Mouse (Mus musculus) CH12.LX (cell line): ENCODE results near the gene Kif19a. TPM values are rescaled to one million over a fixed set of nuclear protein-coding genes. Genes with fewer than 3 reads are reported as not detected.

Source experiments
- DNase-seq: peaks from one replicate; pipeline ENCODE4 v3.0.0-alpha.2; 2013; ENCODE audit errors: extremely low read depth
- H3K27ac ChIP-seq: 2 replicates; pipeline ENCODE4 v1.5.1; 2012; ENCODE audit warnings: low read depth, mild to moderate bottlenecking, control low read depth, moderate library complexity; ENCODE audit not compliant: insufficient read depth
- H3K27me3 ChIP-seq: replicated peaks from 2 replicates; pipeline ENCODE3; 2012; ENCODE audit warnings: inconsistent platforms
- H3K36me3 ChIP-seq, 2 experiments: replicated peaks in 1 of 2; 2 replicates each; pipeline versions ENCODE3 to v1.6.1; 2012; ENCODE audit warnings: inconsistent platforms in 1 of 2, low read length in 1 of 2, mild to moderate bottlenecking in 1 of 2, mixed read lengths in 1 of 2, moderate library complexity in 1 of 2; ENCODE audit not compliant: control insufficient read depth in 1 of 2, insufficient read depth in 1 of 2
- H3K4me1 ChIP-seq, 2 experiments: 2 replicates each; pipeline ENCODE4 v1.6.1; 2012; ENCODE audit warnings: inconsistent platforms in 1 of 2, moderate library complexity in 1 of 2; ENCODE audit not compliant: insufficient read depth in 2 of 2, control insufficient read depth in 1 of 2
- H3K4me2 ChIP-seq: 2 replicates; pipeline ENCODE4 v1.6.1; 2012; ENCODE audit warnings: low read depth, mild to moderate bottlenecking, control low read depth; ENCODE audit not compliant: poor library complexity, insufficient read depth, severe bottlenecking
- H3K4me3 ChIP-seq, 3 experiments: fragments of 150-350 bp in 1 of 3; sonication (generic) in 1 of 3; replicated peaks in 1 of 3; 2 replicates each; pipeline versions ENCODE3 to v1.5.1; 2011 to 2012; ENCODE audit warnings: low read depth in 2 of 3, low read length in 2 of 3, mild to moderate bottlenecking in 2 of 3, moderate library complexity in 2 of 3, control low read depth in 1 of 3, improper control_type of control experiment in 1 of 3, inconsistent platforms in 1 of 3, mixed read lengths in 1 of 3; ENCODE audit not compliant: poor library complexity in 1 of 3
- H3K79me2 ChIP-seq: replicated peaks from 2 replicates; pipeline ENCODE4 v1.6.1; 2012; ENCODE audit warnings: mild to moderate bottlenecking, moderate library complexity; ENCODE audit not compliant: control insufficient read depth, poor library complexity, insufficient read depth, severe bottlenecking; ENCODE audit errors: extremely low read depth
- H3K9ac ChIP-seq: 2 replicates; pipeline ENCODE4 v1.6.1; 2012; ENCODE audit warnings: low read depth, mild to moderate bottlenecking, control low read depth, moderate library complexity; ENCODE audit not compliant: insufficient read depth
- H3K9me3 ChIP-seq: replicated peaks from 2 replicates; pipeline ENCODE3; 2012; ENCODE audit warnings: low read length, inconsistent platforms, mixed read lengths
- CHD2 ChIP-seq: IDR thresholded peaks from 2 replicates; pipeline ENCODE4 v1.6.1; 2011; ENCODE audit warnings: low read length, improper control_type of control experiment
- E2F4 ChIP-seq: IDR thresholded peaks from 2 replicates; pipeline ENCODE4 v1.6.1; 2011; ENCODE audit warnings: low read depth, low read length, improper control_type of control experiment; ENCODE audit not compliant: insufficient replicate concordance
- ETS1 ChIP-seq: conservative IDR thresholded peaks from 2 replicates; pipeline ENCODE4 v1.6.1; 2012; ENCODE audit warnings: low read depth, mild to moderate bottlenecking, inconsistent platforms, low read length, improper control_type of control experiment, moderate library complexity
- HCFC1 ChIP-seq: IDR thresholded peaks from 2 replicates; pipeline ENCODE4 v1.6.1; 2012; ENCODE audit warnings: low read depth, mild to moderate bottlenecking, inconsistent platforms, low read length, improper control_type of control experiment
- IRF4 ChIP-seq: IDR thresholded peaks from 2 replicates; pipeline ENCODE4 v1.6.1; 2014; ENCODE audit warnings: low read depth, mild to moderate bottlenecking, inconsistent platforms, low read length, improper control_type of control experiment
- JUND ChIP-seq: conservative IDR thresholded peaks from 2 replicates; pipeline ENCODE4 v1.6.1; 2011; ENCODE audit warnings: low read depth, low read length, improper control_type of control experiment
- KAT2A ChIP-seq: IDR thresholded peaks from 2 replicates; pipeline ENCODE4 v1.6.1; 2012; ENCODE audit warnings: low read length, improper control_type of control experiment, inconsistent platforms; ENCODE audit not compliant: insufficient replicate concordance
- MAFK ChIP-seq: IDR thresholded peaks from 2 replicates; pipeline ENCODE4 v1.6.1; 2011; ENCODE audit warnings: low read length, improper control_type of control experiment; ENCODE audit not compliant: insufficient replicate concordance
- NRF1 ChIP-seq: IDR thresholded peaks from 2 replicates; pipeline ENCODE4 v1.6.1; 2014; ENCODE audit warnings: low read depth, mild to moderate bottlenecking, inconsistent platforms, low read length, improper control_type of control experiment, moderate library complexity
- PAX5 ChIP-seq: IDR thresholded peaks from 2 replicates; pipeline ENCODE4 v1.6.1; 2012; ENCODE audit warnings: low read length, inconsistent platforms, mixed read lengths
- RAD21 ChIP-seq: IDR thresholded peaks from 2 replicates; pipeline ENCODE4 v1.6.1; 2011; ENCODE audit warnings: low read depth, mild to moderate bottlenecking, low read length, improper control_type of control experiment, moderate library complexity
- RCOR1 ChIP-seq: conservative IDR thresholded peaks from 2 replicates; pipeline ENCODE4 v1.6.1; 2012; ENCODE audit warnings: low read depth, mild to moderate bottlenecking, inconsistent platforms, low read length, improper control_type of control experiment
- SIN3A ChIP-seq: IDR thresholded peaks from 2 replicates; pipeline ENCODE4 v1.6.1; 2012; ENCODE audit warnings: low read length, improper control_type of control experiment, inconsistent platforms
- SMC3 ChIP-seq: IDR thresholded peaks from 2 replicates; pipeline ENCODE4 v1.6.1; 2011; ENCODE audit warnings: low read depth, low read length, improper control_type of control experiment
- TCF12 ChIP-seq: IDR thresholded peaks from 2 replicates; pipeline ENCODE4 v1.6.1; 2014; ENCODE audit warnings: low read depth, mild to moderate bottlenecking, inconsistent platforms, low read length, improper control_type of control experiment
- USF1 ChIP-seq: IDR thresholded peaks from 2 replicates; pipeline ENCODE4 v1.6.1; 2014; ENCODE audit warnings: low read depth, mild to moderate bottlenecking, inconsistent platforms, low read length, improper control_type of control experiment
- USF2 ChIP-seq: conservative IDR thresholded peaks from 2 replicates; pipeline ENCODE4 v1.6.1; 2011; ENCODE audit warnings: low read depth, low read length, improper control_type of control experiment
- ZMIZ1 ChIP-seq: IDR thresholded peaks from 2 replicates; pipeline ENCODE4 v1.6.1; 2012; ENCODE audit warnings: low read depth, mild to moderate bottlenecking, inconsistent platforms, low read length, improper control_type of control experiment
- ZNF384 ChIP-seq: IDR thresholded peaks from 2 replicates; pipeline ENCODE4 v1.6.1; 2012; ENCODE audit warnings: low read depth, low read length, improper control_type of control experiment, inconsistent platforms
- dilution Hi-C: fragments of 300-500 bp; cut with MboI; formaldehyde crosslinking; loops from 2 replicates; pipeline ENCODE4 v1.14.3; 2020; ENCODE audit warnings: low sequenced_read_pairs; ENCODE audit not compliant: extremely low pct_unique_long_range_greater_than_20kb, extremely low pct_ligation_motif_present
- in situ Hi-C: fragments of 300-500 bp; cut with MboI; formaldehyde crosslinking; loops from 3 replicates; pipeline ENCODE4 v1.14.3; 2019; ENCODE audit warnings: low sequenced_read_pairs, low pct_ligation_motif_present, low pct_unique_long_range_greater_than_20kb, mixed read lengths
- polyA plus RNA-seq: library from polyadenylated mRNA; unstranded; fragments of >175 nt; gene quantifications from 2 replicates; pipeline ENCODE4 v1.2.1, GENCODE M21; 2012; ENCODE audit warnings: low read depth; ENCODE audit not compliant: insufficient read length
- total RNA-seq, 2 experiments: library from RNA; depleted of rRNA; stranded (reverse); fragments of 300-350 nt in 1 of 2; fragments of >200 nt in 1 of 2; gene quantifications; 2 replicates each; pipeline ENCODE4 v1.2.3; 2012 to 2014

Gene Kif19a
- total and polyA plus RNA-seq, 3 experiments, result 1.4 to 8.2 (median 1.9) TPM

DNA sequence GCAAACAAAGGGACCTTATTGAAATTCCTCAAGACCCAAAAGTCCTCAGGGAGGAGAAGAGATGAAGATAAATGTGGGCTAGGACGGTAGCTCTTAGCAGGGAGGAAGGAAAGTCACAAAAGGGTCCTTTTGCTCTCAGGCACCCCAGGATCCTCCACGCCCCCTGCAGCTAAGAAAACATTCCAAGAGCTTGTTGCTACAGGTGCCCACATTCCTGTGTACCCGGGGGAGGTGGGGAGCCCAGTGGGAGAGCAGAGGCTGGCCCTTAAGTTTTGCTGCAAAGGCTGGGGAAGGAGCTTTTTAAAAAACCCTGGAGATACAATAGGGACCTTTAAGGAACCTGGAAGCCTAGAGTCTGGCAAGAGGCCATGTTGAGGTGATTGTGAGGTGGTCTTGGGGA lies 55.3 kb downstream of the Kif19a start:
- in situ Hi-C loops, result no loop called here
- no peak for DNase-seq
- Histone ChIP-seq H3K36me3 (peaks cover 0 to 2% of the 10 kb centered on the region in 2 experiments), H3K4me1 (peaks cover 3 to 34% of the 10 kb centered on the region in 2 experiments; a peak in 3 of 4 replicates), H3K9ac (no peak overlapping the region), H3K79me2 (no peaks in the 10 kb centered on the region), H3K4me2 (no peak overlapping the region), H3K9me3 (no peaks in the 10 kb centered on the region)
- TF ChIP-seq CHD2 (no peak), RCOR1 (no peak)
- TF ChIP-seq, all 38 proteins: peak for 0
- Histone ChIP-seq H3K27ac (no peak overlapping the region), H3K27me3 (peaks cover 17% of the 10 kb centered on the region), H3K4me3 (no peak overlapping the region)
- dilution Hi-C loops, result no loop called here

DNA sequence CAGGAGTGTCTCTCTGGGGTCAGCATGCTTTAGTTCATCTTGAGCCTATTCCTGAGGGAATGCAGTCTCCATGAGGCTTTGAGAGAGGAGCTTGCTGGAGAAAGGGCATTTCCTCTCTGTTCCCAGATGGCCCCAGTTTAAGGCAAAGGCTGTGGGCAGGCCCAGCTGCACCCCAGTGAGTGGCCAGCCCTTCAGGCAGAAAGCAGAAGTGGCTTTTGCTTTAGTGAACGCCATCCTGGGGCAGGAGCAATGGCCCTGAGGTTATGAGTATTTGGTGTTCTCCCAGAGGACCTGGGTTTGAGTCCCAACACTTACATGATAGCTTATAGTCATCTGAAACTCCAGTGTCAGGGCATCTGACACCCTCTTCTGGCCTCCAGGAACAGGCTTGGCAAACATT lies 56.1 kb downstream of the Kif19a start:
- Histone ChIP-seq H3K9me3 (no peaks in the 10 kb centered on the region), H3K4me2 (no peak overlapping the region), H3K79me2 (no peaks in the 10 kb centered on the region)
- no peak for TF ChIP-seq KAT2A
- no peak for TF ChIP-seq NRF1
- TF ChIP-seq JUND, result no peak
- no peak for TF ChIP-seq TCF12
- TF ChIP-seq CHD2, result no peak
- no peak for TF ChIP-seq ZMIZ1
- TF ChIP-seq SIN3A, result no peak
- TF ChIP-seq HCFC1, result no peak
- no peak for TF ChIP-seq RAD21
- TF ChIP-seq SMC3, result no peak
- no peak for TF ChIP-seq ZNF384
- no peak for TF ChIP-seq USF2
- TF ChIP-seq E2F4, result no peak
- TF ChIP-seq PAX5, result no peak
- no peak for TF ChIP-seq ETS1
- TF ChIP-seq IRF4, result no peak
- no peak for TF ChIP-seq USF1
- TF ChIP-seq MAFK, result no peak
- TF ChIP-seq, all 38 proteins: peak for 0
- Histone ChIP-seq H3K27ac (no peak overlapping the region), H3K27me3 (peaks cover 17% of the 10 kb centered on the region), H3K4me3 (no peak overlapping the region), H3K36me3 (peaks cover 0 to 2% of the 10 kb centered on the region in 2 experiments), H3K4me1 (peaks cover 3 to 31% of the 10 kb centered on the region in 2 experiments; a peak in 3 of 4 replicates), H3K9ac (no peak overlapping the region)
- dilution Hi-C loops, result no loop called here
- in situ Hi-C loops, result no loop called here
- peak; percentile 40 for DNase-seq
